Mouse (Mus musculus) heart, postnatal 0 days (tissue): Measurements from ENCODE around the gene Med13. TPM values are rescaled to one million over a fixed set of nuclear protein-coding genes. Genes with fewer than 3 reads are reported as not detected.

Experiments
- ATAC-seq: fragments of 200-750 bp; cut with Nextera tagmentation; 2 replicates; pipeline ENCODE4 v1.8.0; 2017; ENCODE audit warnings: low read depth, moderate number of reproducible peaks, moderate library complexity; ENCODE audit not compliant: insufficient read depth
- DNase-seq: peaks from one replicate; pipeline ENCODE4 v3.0.0-alpha.2; 2016; ENCODE audit warnings: low spot score
- H3K27ac ChIP-seq: fragments of 300-500 bp; sonication (generic); 2 replicates; pipeline ENCODE4 v1.5.1; 2014; ENCODE audit warnings: low read depth, mild to moderate bottlenecking
- H3K27me3 ChIP-seq: fragments of 300-500 bp; sonication (generic); 2 replicates; pipeline ENCODE4 v1.6.1; 2014; ENCODE audit warnings: low read length, mixed read lengths; ENCODE audit not compliant: control insufficient read depth, insufficient read depth
- H3K36me3 ChIP-seq: fragments of 300-500 bp; sonication (generic); replicated peaks from 2 replicates; pipeline ENCODE4 v1.6.1; 2014; ENCODE audit warnings: low read length, mixed read lengths; ENCODE audit not compliant: control insufficient read depth, insufficient read depth
- H3K4me1 ChIP-seq: fragments of 300-500 bp; sonication (generic); 2 replicates; pipeline ENCODE4 v1.6.1; 2014; ENCODE audit warnings: antibody characterized with exemption; ENCODE audit not compliant: control insufficient read depth, insufficient read depth
- H3K4me2 ChIP-seq: fragments of 300-500 bp; sonication (generic); 2 replicates; pipeline ENCODE4 v1.6.1; 2014; ENCODE audit warnings: low read depth, mild to moderate bottlenecking, low read length, moderate library complexity
- H3K4me3 ChIP-seq: fragments of 300-500 bp; sonication (generic); 2 replicates; pipeline ENCODE4 v1.5.1; 2014; ENCODE audit warnings: low read depth, low read length
- H3K9ac ChIP-seq: fragments of 300-500 bp; sonication (generic); replicated peaks from 2 replicates; pipeline ENCODE4 v1.6.1; 2014; ENCODE audit warnings: low read depth, low read length, mixed read lengths
- H3K9me3 ChIP-seq: fragments of 300-500 bp; sonication (generic); replicated peaks from 2 replicates; pipeline ENCODE4 v1.6.1; 2016; ENCODE audit warnings: low read length; ENCODE audit not compliant: control insufficient read depth
- CTCF ChIP-seq: IDR thresholded peaks from 2 replicates; pipeline ENCODE4 v1.5.1; 2016; ENCODE audit warnings: antibody characterized with exemption, control low read depth, low read depth
- EP300 ChIP-seq: IDR thresholded peaks from 2 replicates; pipeline ENCODE4 v1.6.1; 2016; ENCODE audit warnings: antibody characterized with exemption, low read depth
- WGBS: fragments of 180-500 bp; shearing (Covaris S2); extraction: QIAGEN DNeasy Blood & Tissue Kit; methylation state at CpG from one replicate; pipeline ENCODE4 v1.1.7; 2014; 5-methylcytosine and 5-hydroxymethylcytosine counted together
- polyA plus RNA-seq: library from polyadenylated mRNA; unstranded; fragments of >200 nt; fragmentation: Nextera tagmentation; extraction: Ambion mirVana; gene quantifications from 2 replicates; pipeline ENCODE4 v1.2.1, GENCODE M21; 2015
- total RNA-seq: library from RNA; depleted of rRNA; stranded (reverse); fragments of >200 nt; gene quantifications from 2 replicates; pipeline ENCODE4 v1.2.3, GENCODE M21; 2014; ENCODE audit warnings: low replicate concordance; rRNA removed

The Med13 gene
- total RNA-seq (26.3 and 52.1 TPM in 2 replicates), polyA plus RNA-seq (3.7 and 3.8 TPM in 2 replicates)

- Histone ChIP-seq H3K27ac (peak within 1 kb of the TSS; percentile 100), H3K4me3 (peak within 1 kb of the TSS; percentile 99), H3K4me1 (peaks cover 22% of the 10 kb centered on the region), H3K27me3 (no peaks in the 10 kb centered on the region), H3K9me3 (no peaks in the 10 kb centered on the region), H3K36me3 (peaks cover 8% of the 10 kb centered on the region), H3K4me2 (peak within 1 kb of the TSS; percentile 61), H3K9ac (peak within 1 kb of the TSS; percentile 99)
- peak; percentile 53 for DNase-seq
- TF ChIP-seq CTCF = no peak
- no peak for TF ChIP-seq EP300
- WGBS = under 1% methylated on average over 70 of the region's 81 CpGs
- peak; percentile 44 for ATAC-seq
Observed at GRCm38 (mm10) chr11:86356854-86357788, at the start of gene Med13. Med13 (minus strand) TSS chr11:86357602.

GRCm38 (mm10) chr11:86404590-86404989 lies 47.2 kb upstream of the Med13 start:
- ATAC-seq = no peak
- H3K27ac ChIP-seq = no peak overlapping the region
- no peaks in the 10 kb centered on the region for H3K36me3 ChIP-seq
- 76% methylated on average over 4 of the region's 4 CpGs for WGBS
- H3K4me2 ChIP-seq = no peak overlapping the region
- DNase-seq = no peak
- H3K9me3 ChIP-seq = no peaks in the 10 kb centered on the region
- TF ChIP-seq CTCF (no peak), EP300 (no peak)
- no peak overlapping the region for H3K9ac ChIP-seq
- H3K27me3 ChIP-seq = no peaks in the 10 kb centered on the region
- 0 out of 2 replicates have a peak, but pooled peaks cover 4% of the 10 kb centered on the region for H3K4me1 ChIP-seq
- H3K4me3 ChIP-seq = no peak overlapping the region

- no peak for ATAC-seq
- 85% methylated on average over 2 of the region's 2 CpGs for WGBS
- DNase-seq = no peak
Observed at GRCm38 (mm10) chr11:86403845-86404244, 46.4 kb upstream of the Med13 start.

GRCm38 (mm10) chr11:86399241-86400107 lies 42.1 kb upstream of the Med13 start:
- H3K9ac ChIP-seq = no peak overlapping the region
- no peaks in the 10 kb centered on the region for H3K27me3 ChIP-seq
- ATAC-seq = no peak
- no peaks in the 10 kb centered on the region for H3K9me3 ChIP-seq
- H3K4me1 ChIP-seq = peaks cover 10% of the 10 kb centered on the region
- TF ChIP-seq EP300 = no peak
- no peak for TF ChIP-seq CTCF
- H3K36me3 ChIP-seq = no peaks in the 10 kb centered on the region
- H3K4me2 ChIP-seq = no peak overlapping the region
- no peak overlapping the region for H3K4me3 ChIP-seq
- no peak overlapping the region for H3K27ac ChIP-seq
- 82% methylated on average over 9 of the region's 9 CpGs for WGBS
- no peak for DNase-seq

More at GRCm38 (mm10) chr11:86403845-86404244, 46.4 kb upstream of the Med13 start:
- Histone ChIP-seq H3K9ac (no peak overlapping the region), H3K36me3 (no peaks in the 10 kb centered on the region), H3K27me3 (no peaks in the 10 kb centered on the region), H3K27ac (no peak overlapping the region), H3K9me3 (no peaks in the 10 kb centered on the region), H3K4me2 (no peak overlapping the region), H3K4me3 (no peak overlapping the region), H3K4me1 (0 out of 2 replicates have a peak, but pooled peaks cover 4% of the 10 kb centered on the region)
- TF ChIP-seq CTCF = no peak
- TF ChIP-seq EP300 = no peak

- 45% methylated on average over 5 of the region's 5 CpGs for WGBS
Observed at GRCm38 (mm10) chr11:86396950-86397594, 39.7 kb upstream of the Med13 start.

More at GRCm38 (mm10) chr11:86396950-86397594, 39.7 kb upstream of the Med13 start:
- Histone ChIP-seq H3K4me3 (no peak overlapping the region), H3K36me3 (no peaks in the 10 kb centered on the region), H3K27me3 (no peaks in the 10 kb centered on the region), H3K4me1 (peaks cover 7% of the 10 kb centered on the region), H3K27ac (no peak overlapping the region), H3K4me2 (no peak overlapping the region), H3K9me3 (no peaks in the 10 kb centered on the region), H3K9ac (no peak overlapping the region)
- ATAC-seq = no peak
- TF ChIP-seq EP300 (no peak), CTCF (no peak)
- DNase-seq = no peak
